Mouse (Mus musculus): ENCODE measurements at regions not wholly inside any gene's neighbourhood (a gene's known extent, or its start where the extent isn't known, plus 50 kb on each side); places are given as distances from the start of the nearest gene placed in this dataset.
"Not testable (repeated sequence)": the region's sequence is repeated elsewhere in the genome, so short reads cannot be mapped to it uniquely, and the experiment has no call there.

DNA sequence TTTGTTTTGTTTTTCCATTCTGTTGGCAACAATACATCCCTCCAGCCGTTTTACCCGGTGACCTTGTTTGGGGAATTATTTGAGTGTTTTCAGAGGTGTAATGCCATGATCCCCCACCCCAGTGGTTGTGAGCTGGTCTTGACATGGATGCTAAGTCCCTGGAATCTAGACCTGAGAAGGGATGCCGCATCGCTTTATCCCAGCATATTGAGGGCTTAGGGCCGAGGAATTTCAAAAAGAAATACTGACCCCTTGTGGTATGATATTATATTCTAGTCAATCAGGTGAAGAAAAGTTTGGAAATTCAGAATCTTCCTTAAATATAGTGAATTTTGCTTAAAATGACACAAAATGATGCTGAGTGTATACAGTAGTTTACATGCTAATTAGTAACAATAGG lies 75.7 kb upstream of the Cwc22 start:
- H3K36me3 ChIP-seq (ENCODE audit: control insufficient read depth, insufficient read depth, low read length): no peaks in the 10 kb centered on the region
- ATAC-seq (ENCODE audit: low FRiP score, low TSS enrichment): no peak; the same call in 1 of the 2 replicates
- no peaks in the 10 kb centered on the region for H3K9me3 ChIP-seq (ENCODE audit: control insufficient read depth, low read length)
- no peak overlapping the region for H3K27ac ChIP-seq (replicated peaks; ENCODE audit: low read depth, low read length)
- no peak overlapping the region for H3K4me3 ChIP-seq (replicated peaks; ENCODE audit: low read depth, low read length)
- WGBS: 39% methylated on average over 5 of the region's 5 CpGs
- H3K4me2 ChIP-seq (ENCODE audit: low read length): no peak overlapping the region
- peak; percentile 83 for DNase-seq
- H3K4me1 ChIP-seq (ENCODE audit: control insufficient read depth, insufficient read depth, low read length): no peaks in the 10 kb centered on the region
- H3K27me3 ChIP-seq (ENCODE audit: control insufficient read depth, insufficient read depth, low read length): no peaks in the 10 kb centered on the region
- no peak overlapping the region for H3K9ac ChIP-seq (replicated peaks; ENCODE audit: low read length)

DNA sequence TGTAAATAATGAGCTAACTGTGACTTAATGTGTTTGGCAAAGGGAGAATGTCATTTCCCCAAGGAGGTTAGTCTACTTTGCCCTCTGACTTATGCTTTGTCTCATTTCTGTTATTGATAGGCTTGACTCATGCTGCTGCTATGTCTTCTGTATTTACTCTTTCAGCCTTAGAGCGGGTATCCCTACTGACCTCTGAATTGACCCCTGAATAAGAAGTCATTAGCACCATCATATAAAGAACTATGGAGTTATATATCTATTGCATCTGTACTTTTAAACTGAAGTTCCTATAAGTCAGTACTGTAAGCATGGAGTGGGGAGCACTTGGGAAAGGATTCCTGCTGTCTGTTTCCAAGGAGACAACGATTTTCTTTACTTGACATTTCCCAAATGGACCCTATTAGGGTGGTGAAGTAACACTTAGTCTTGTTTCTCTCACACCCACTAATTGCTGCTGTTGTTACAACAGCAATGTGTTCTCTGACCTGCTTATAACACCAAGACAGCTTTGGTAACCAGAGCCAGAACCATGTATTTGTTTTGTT lies 75.3 kb upstream of the Cwc22 start:
- H3K4me2 ChIP-seq (ENCODE audit: low read length): no peak overlapping the region
- ATAC-seq (ENCODE audit: low FRiP score, low TSS enrichment) (no peak; the same call in 1 of the 2 replicates), DNase-seq (no peak)
- no peaks in the 10 kb centered on the region for H3K4me1 ChIP-seq (ENCODE audit: control insufficient read depth, insufficient read depth, low read length)
- H3K9ac ChIP-seq (replicated peaks; ENCODE audit: low read length): no peak overlapping the region
- WGBS: 77% methylated on average over 2 of the region's 2 CpGs
- H3K9me3 ChIP-seq (ENCODE audit: control insufficient read depth, low read length): no peaks in the 10 kb centered on the region
- no peaks in the 10 kb centered on the region for H3K27me3 ChIP-seq (ENCODE audit: control insufficient read depth, insufficient read depth, low read length)
- H3K36me3 ChIP-seq (ENCODE audit: control insufficient read depth, insufficient read depth, low read length): no peaks in the 10 kb centered on the region
- no peak overlapping the region for H3K4me3 ChIP-seq (replicated peaks; ENCODE audit: low read depth, low read length)
- no peak overlapping the region for H3K27ac ChIP-seq (replicated peaks; ENCODE audit: low read depth, low read length)

DNA sequence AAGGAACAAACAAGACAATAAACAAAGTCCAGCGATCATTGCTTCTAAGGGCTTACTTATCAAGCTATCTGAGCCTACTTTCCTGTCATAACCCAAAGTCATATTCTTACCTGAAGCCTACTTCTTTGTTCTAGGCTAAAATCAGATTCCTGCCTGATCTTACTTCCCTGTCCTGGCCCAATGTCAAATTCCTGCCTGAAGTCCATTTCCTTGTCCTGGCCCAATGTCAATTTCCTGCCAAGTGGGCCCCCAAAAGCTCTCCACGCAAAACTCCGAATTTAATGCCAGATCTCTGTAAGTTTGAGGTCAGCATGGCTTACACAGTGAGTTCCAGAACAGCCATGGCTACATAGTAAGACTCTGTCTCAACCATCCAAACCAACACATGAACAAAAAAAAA lies 74.3 kb upstream of the Cwc22 start:
- no peak overlapping the region for H3K27ac ChIP-seq (replicated peaks; ENCODE audit: low read depth, low read length)
- H3K9ac ChIP-seq (replicated peaks; ENCODE audit: low read length): no peak overlapping the region
- H3K9me3 ChIP-seq (ENCODE audit: control insufficient read depth, low read length): no peaks in the 10 kb centered on the region
- no peaks in the 10 kb centered on the region for H3K27me3 ChIP-seq (ENCODE audit: control insufficient read depth, insufficient read depth, low read length)
- no peaks in the 10 kb centered on the region for H3K36me3 ChIP-seq (ENCODE audit: control insufficient read depth, insufficient read depth, low read length)
- WGBS: 95% methylated on average over 3 of the region's 3 CpGs
- no peak overlapping the region for H3K4me2 ChIP-seq (ENCODE audit: low read length)
- DNase-seq (no peak), ATAC-seq (ENCODE audit: low FRiP score, low TSS enrichment) (no peak)
- no peak overlapping the region for H3K4me3 ChIP-seq (replicated peaks; ENCODE audit: low read depth, low read length)
- no peaks in the 10 kb centered on the region for H3K4me1 ChIP-seq (ENCODE audit: control insufficient read depth, insufficient read depth, low read length)

- 92% methylated on average over 3 of the region's 3 CpGs for WGBS
- no peak for DNase-seq
Measured at GRCm38 (mm10) chr2:78019916-78020315, 73.7 kb upstream of the Cwc22 start.

DNA sequence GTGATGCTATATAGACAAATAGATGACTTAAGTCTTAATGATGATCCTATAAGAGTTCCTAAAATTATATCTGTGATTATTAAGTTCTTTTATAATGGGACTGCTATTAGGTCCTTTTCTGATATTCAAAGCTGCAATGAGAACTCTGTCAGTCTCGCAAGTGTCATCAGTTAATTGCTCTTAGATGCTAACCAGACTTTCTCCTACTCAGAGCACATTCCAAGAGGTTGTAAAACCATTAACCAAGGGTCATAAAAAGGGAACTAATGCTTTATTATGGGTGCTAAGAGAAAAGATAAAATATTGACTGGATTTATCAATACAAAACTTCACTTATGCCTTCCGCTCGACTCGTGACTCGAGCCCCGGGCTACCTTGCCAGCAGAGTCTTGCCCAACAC lies 66.3 kb upstream of the Cwc22 start:
- not testable (repeated sequence) for H3K9ac ChIP-seq (replicated peaks; ENCODE audit: low read length); H3K4me1 ChIP-seq (ENCODE audit: control insufficient read depth, insufficient read depth, low read length); H3K27ac ChIP-seq (replicated peaks; ENCODE audit: low read depth, low read length); H3K36me3 ChIP-seq (ENCODE audit: control insufficient read depth, insufficient read depth, low read length); H3K27me3 ChIP-seq (ENCODE audit: control insufficient read depth, insufficient read depth, low read length); H3K4me2 ChIP-seq (ENCODE audit: low read length); DNase-seq; H3K9me3 ChIP-seq (ENCODE audit: control insufficient read depth, low read length); ATAC-seq (ENCODE audit: low FRiP score, low TSS enrichment); H3K4me3 ChIP-seq (replicated peaks; ENCODE audit: low read depth, low read length)
- WGBS: 95% methylated on average over 6 of the region's 6 CpGs

More at GRCm38 (mm10) chr2:78019916-78020315, 73.7 kb upstream of the Cwc22 start:
- Histone ChIP-seq H3K4me2 (ENCODE audit: low read length) (no peak overlapping the region), H3K27me3 (ENCODE audit: control insufficient read depth, insufficient read depth, low read length) (no peaks in the 10 kb centered on the region), H3K9ac (replicated peaks; ENCODE audit: low read length) (no peak overlapping the region), H3K27ac (replicated peaks; ENCODE audit: low read depth, low read length) (no peak overlapping the region), H3K4me3 (replicated peaks; ENCODE audit: low read depth, low read length) (no peak overlapping the region), H3K9me3 (ENCODE audit: control insufficient read depth, low read length) (no peaks in the 10 kb centered on the region), H3K36me3 (ENCODE audit: control insufficient read depth, insufficient read depth, low read length) (no peaks in the 10 kb centered on the region), H3K4me1 (ENCODE audit: control insufficient read depth, insufficient read depth, low read length) (no peaks in the 10 kb centered on the region)
- ATAC-seq (ENCODE audit: low FRiP score, low TSS enrichment): no peak

- Histone ChIP-seq H3K9me3 (ENCODE audit: control insufficient read depth, low read length) (no peaks in the 10 kb centered on the region), H3K4me2 (ENCODE audit: low read length) (no peak overlapping the region), H3K36me3 (ENCODE audit: control insufficient read depth, insufficient read depth, low read length) (no peaks in the 10 kb centered on the region), H3K27me3 (ENCODE audit: control insufficient read depth, insufficient read depth, low read length) (no peaks in the 10 kb centered on the region), H3K4me3 (replicated peaks; ENCODE audit: low read depth, low read length) (no peak overlapping the region), H3K4me1 (ENCODE audit: control insufficient read depth, insufficient read depth, low read length) (no peaks in the 10 kb centered on the region), H3K9ac (replicated peaks; ENCODE audit: low read length) (no peak overlapping the region), H3K27ac (replicated peaks; ENCODE audit: low read depth, low read length) (no peak overlapping the region)
- ATAC-seq (ENCODE audit: low FRiP score, low TSS enrichment) (no peak), DNase-seq (no peak)
- WGBS: 95% methylated on average over 2 of the region's 2 CpGs
Measured at GRCm38 (mm10) chr2:78011821-78012220, 65.6 kb upstream of the Cwc22 start.

GRCm38 (mm10) chr2:78011051-78011800 lies 65.1 kb upstream of the Cwc22 start:
- no peak overlapping the region for H3K9ac ChIP-seq (replicated peaks; ENCODE audit: low read length)
- DNase-seq (no peak), ATAC-seq (ENCODE audit: low FRiP score, low TSS enrichment) (no peak)
- no peak overlapping the region for H3K27ac ChIP-seq (replicated peaks; ENCODE audit: low read depth, low read length)
- no peak overlapping the region for H3K4me3 ChIP-seq (replicated peaks; ENCODE audit: low read depth, low read length)
- H3K36me3 ChIP-seq (ENCODE audit: control insufficient read depth, insufficient read depth, low read length): no peaks in the 10 kb centered on the region
- H3K4me1 ChIP-seq (ENCODE audit: control insufficient read depth, insufficient read depth, low read length): no peaks in the 10 kb centered on the region
- H3K4me2 ChIP-seq (ENCODE audit: low read length): no peak overlapping the region
- WGBS: 91% methylated on average over 2 of the region's 2 CpGs
- H3K9me3 ChIP-seq (ENCODE audit: control insufficient read depth, low read length): no peaks in the 10 kb centered on the region
- H3K27me3 ChIP-seq (ENCODE audit: control insufficient read depth, insufficient read depth, low read length): no peaks in the 10 kb centered on the region

- H3K27me3 ChIP-seq (ENCODE audit: control insufficient read depth, insufficient read depth, low read length): no peaks in the 10 kb centered on the region
- DNase-seq: no peak
- 61% methylated on average over 5 of the region's 5 CpGs for WGBS
Measured at GRCm38 (mm10) chr2:78010066-78010690, 64.0 kb upstream of the Cwc22 start.

GRCm38 (mm10) chr2:78008094-78008493 lies 61.9 kb upstream of the Cwc22 start:
- 85% methylated on average over 1 of the region's 1 CpGs for WGBS
- no peak overlapping the region for H3K4me3 ChIP-seq (replicated peaks; ENCODE audit: low read depth, low read length)
- ATAC-seq (ENCODE audit: low FRiP score, low TSS enrichment) (no peak), DNase-seq (no peak)
- H3K4me1 ChIP-seq (ENCODE audit: control insufficient read depth, insufficient read depth, low read length): no peaks in the 10 kb centered on the region
- H3K4me2 ChIP-seq (ENCODE audit: low read length): no peak overlapping the region
- H3K9ac ChIP-seq (replicated peaks; ENCODE audit: low read length): no peak overlapping the region
- no peak overlapping the region for H3K27ac ChIP-seq (replicated peaks; ENCODE audit: low read depth, low read length)
- H3K9me3 ChIP-seq (ENCODE audit: control insufficient read depth, low read length): no peaks in the 10 kb centered on the region
- no peaks in the 10 kb centered on the region for H3K27me3 ChIP-seq (ENCODE audit: control insufficient read depth, insufficient read depth, low read length)
- no peaks in the 10 kb centered on the region for H3K36me3 ChIP-seq (ENCODE audit: control insufficient read depth, insufficient read depth, low read length)

More at GRCm38 (mm10) chr2:78010066-78010690, 64.0 kb upstream of the Cwc22 start:
- no peaks in the 10 kb centered on the region for H3K9me3 ChIP-seq (ENCODE audit: control insufficient read depth, low read length)
- H3K9ac ChIP-seq (replicated peaks; ENCODE audit: low read length): no peak overlapping the region
- no peaks in the 10 kb centered on the region for H3K4me1 ChIP-seq (ENCODE audit: control insufficient read depth, insufficient read depth, low read length)
- no peak for ATAC-seq (ENCODE audit: low FRiP score, low TSS enrichment)
- H3K4me2 ChIP-seq (ENCODE audit: low read length): no peak overlapping the region
- no peak overlapping the region for H3K27ac ChIP-seq (replicated peaks; ENCODE audit: low read depth, low read length)
- H3K4me3 ChIP-seq (replicated peaks; ENCODE audit: low read depth, low read length): no peak overlapping the region
- H3K36me3 ChIP-seq (ENCODE audit: control insufficient read depth, insufficient read depth, low read length): no peaks in the 10 kb centered on the region
